Mouse (Mus musculus) heart, postnatal 0 days (tissue): Measurements from ENCODE around the gene Cradd.

Source experiments
- CTCF ChIP-seq: IDR thresholded peaks from 2 replicates; pipeline ENCODE4 v1.5.1; 2016; ENCODE audit warnings: antibody characterized with exemption, control low read depth, low read depth
- EP300 ChIP-seq: IDR thresholded peaks from 2 replicates; pipeline ENCODE4 v1.6.1; 2016; ENCODE audit warnings: antibody characterized with exemption, low read depth

DNA sequence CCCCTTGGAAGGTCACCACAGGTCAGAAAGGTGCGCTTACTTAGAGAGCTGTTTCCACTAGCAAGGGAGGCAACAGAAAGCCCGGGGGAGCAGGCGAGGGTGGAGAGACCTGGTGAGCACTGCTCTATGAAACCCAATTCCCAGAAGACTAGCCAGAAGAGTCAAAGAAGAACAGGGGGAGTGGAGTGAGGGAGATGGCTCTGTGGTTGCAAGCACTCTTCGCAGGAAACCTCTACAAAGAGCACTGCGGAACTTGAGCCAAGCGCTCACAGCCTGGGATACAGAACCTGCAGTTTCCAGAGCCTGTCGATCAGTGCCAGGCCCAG lies 24.2 kb downstream of the Cradd start:
- TF ChIP-seq CTCF: no peak
- TF ChIP-seq EP300: no peak
